Mouse (Mus musculus) duodenum, adult 2 months (tissue): Measurements from ENCODE around the gene Olfr606. TPM values are rescaled to one million over a fixed set of nuclear protein-coding genes. Genes with fewer than 3 reads are reported as not detected.

Experiments used
- polyA plus RNA-seq: library from polyadenylated mRNA; depleted of rRNA; stranded (reverse); fragments of >200 nt; gene quantifications from 2 replicates; pipeline ENCODE4 v1.2.3, GENCODE M21; 2012; ENCODE audit warnings: low replicate concordance; rRNA removed

Olfr606 gene
- not detected in 2 replicates for polyA plus RNA-seq

GRCm38 (mm10) chr7:103448746-103449145, at the start of gene Olfr606:
Gene Olfr606, plus strand, starts transcription at chr7:103449046.

GRCm38 (mm10) chr7:103414772-103415171, 34.1 kb upstream of the Olfr606 start, which contains the start of gene Usp17lc:
Gene Usp17lc, plus strand, starts transcription at chr7:103415072.

GRCm38 (mm10) chr7:103445339-103445738, 3.5 kb upstream of the Olfr606 start, which contains the start of gene Olfr605:
Gene Olfr605, minus strand, starts transcription at chr7:103445439.

GRCm38 (mm10) chr7:103469577-103469976, 20.7 kb downstream of the Olfr606 start, which contains the start of gene Olfr608:
Gene Olfr608, plus strand, starts transcription at chr7:103469877.

GRCm38 (mm10) chr7:103497962-103498361, 49.1 kb downstream of the Olfr606 start, which contains the start of gene Olfr609:
Gene Olfr609, minus strand, starts transcription at chr7:103498062.

Other genes starting within 250 kb of the Olfr606 start
- not detected in 2 replicates for gene Olfr593, start 237.2 kb upstream of the Olfr606 start, polyA plus RNA-seq
- not detected in 2 replicates for gene Olfr594, start 232.1 kb upstream of the Olfr606 start, polyA plus RNA-seq
- gene Usp17ld, start 196.5 kb upstream of the Olfr606 start, polyA plus RNA-seq: not detected in 2 replicates
- gene Olfr596, start 143.4 kb upstream of the Olfr606 start, polyA plus RNA-seq: not detected in 2 replicates
- not detected in 2 replicates for gene Olfr597, start 132.7 kb upstream of the Olfr606 start, polyA plus RNA-seq
- not detected in 2 replicates for gene Olfr598, start 125.5 kb upstream of the Olfr606 start, polyA plus RNA-seq
- gene Olfr599, start 113.1 kb upstream of the Olfr606 start, polyA plus RNA-seq: not detected in 2 replicates
- gene Olfr600, start 99.4 kb upstream of the Olfr606 start, polyA plus RNA-seq: not detected in 2 replicates
- not detected in 2 replicates for gene Olfr601, start 86.4 kb upstream of the Olfr606 start, polyA plus RNA-seq
- gene Olfr603, start 62.9 kb upstream of the Olfr606 start, polyA plus RNA-seq: not detected in 2 replicates
- not detected in 2 replicates for gene Usp17lc, start 34.0 kb upstream of the Olfr606 start, polyA plus RNA-seq
- not detected in 2 replicates for gene Olfr605, start 3.6 kb upstream of the Olfr606 start, polyA plus RNA-seq
- gene Olfr607, start 15.1 kb downstream of the Olfr606 start, polyA plus RNA-seq: not detected in 2 replicates
- gene Olfr608, start 20.8 kb downstream of the Olfr606 start, polyA plus RNA-seq: not detected in 2 replicates
- not detected in 2 replicates for gene Olfr609, start 49.0 kb downstream of the Olfr606 start, polyA plus RNA-seq
- not detected in 2 replicates for gene Olfr610, start 63.1 kb downstream of the Olfr606 start, polyA plus RNA-seq
- gene Olfr611, start 71.8 kb downstream of the Olfr606 start, polyA plus RNA-seq: not detected in 2 replicates
- gene Olfr612, start 93.7 kb downstream of the Olfr606 start, polyA plus RNA-seq: not detected in 2 replicates
- gene Olfr613, start 99.0 kb downstream of the Olfr606 start, polyA plus RNA-seq: not detected in 2 replicates
- gene Olfr615, start 107.0 kb downstream of the Olfr606 start, polyA plus RNA-seq: not detected in 2 replicates
- not detected in 2 replicates for gene Olfr616, start 120.1 kb downstream of the Olfr606 start, polyA plus RNA-seq
- gene Olfr617, start 124.0 kb downstream of the Olfr606 start, polyA plus RNA-seq: not detected in 2 replicates
- not detected in 2 replicates for gene Olfr618, start 141.1 kb downstream of the Olfr606 start, polyA plus RNA-seq
- not detected in 2 replicates for gene Olfr619, start 151.5 kb downstream of the Olfr606 start, polyA plus RNA-seq
- gene Olfr620, start 163.5 kb downstream of the Olfr606 start, polyA plus RNA-seq: not detected in 2 replicates
- not detected in 2 replicates for gene Olfr622, start 193.7 kb downstream of the Olfr606 start, polyA plus RNA-seq
- not detected in 2 replicates for gene Olfr623, start 214.7 kb downstream of the Olfr606 start, polyA plus RNA-seq
- gene Olfr624, start 222.1 kb downstream of the Olfr606 start, polyA plus RNA-seq: not detected in 2 replicates
- not detected in 2 replicates for gene Olfr625-ps1, start 233.7 kb downstream of the Olfr606 start, polyA plus RNA-seq